Mouse (Mus musculus): ENCODE data around the gene Matn3.
"Not testable (repeated sequence)": the region's sequence is repeated elsewhere in the genome, so short reads cannot be mapped to it uniquely, and the experiment has no call there.

Gene Matn3

DNA sequence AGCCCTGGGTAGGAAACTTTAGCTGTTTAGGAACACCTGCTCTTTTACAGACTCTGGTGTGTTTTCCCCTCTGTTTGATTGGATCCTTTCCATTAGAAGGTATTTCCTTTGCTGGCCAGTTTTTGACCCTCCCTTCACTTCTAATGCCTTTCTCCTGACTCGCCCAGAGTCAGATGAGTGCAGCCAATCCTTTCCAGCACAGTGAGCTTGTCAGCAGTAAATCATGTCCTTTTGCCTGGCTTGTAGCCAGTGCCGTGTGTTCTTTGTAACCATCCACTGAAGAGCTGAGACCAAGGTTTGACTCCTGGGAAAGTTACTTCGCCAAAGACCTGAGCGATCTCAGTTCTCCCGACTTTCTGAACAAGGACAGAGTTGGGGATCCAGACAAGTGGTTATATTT lies 12.4 kb upstream of the Matn3 start:
- peak; percentile 20 for DNase-seq (ENCODE audit: extremely low read depth, insufficient read length, low spot score)

GRCm38 (mm10) chr12:8936210-8936609 lies 11.5 kb upstream of the Matn3 start:
- DNase-seq (ENCODE audit: extremely low read depth, insufficient read length, low spot score): not testable (repeated sequence)

GRCm38 (mm10) chr12:8939490-8939889 lies 8.2 kb upstream of the Matn3 start:
- DNase-seq (ENCODE audit: extremely low read depth, insufficient read length, low spot score): no peak

- DNase-seq (ENCODE audit: extremely low read depth, insufficient read length, low spot score): no peak
Observed at GRCm38 (mm10) chr12:8940011-8941005, 7.4 kb upstream of the Matn3 start.

GRCm38 (mm10) chr12:8941131-8941615 lies 6.6 kb upstream of the Matn3 start:
- no peak for DNase-seq (ENCODE audit: extremely low read depth, insufficient read length, low spot score)

DNA sequence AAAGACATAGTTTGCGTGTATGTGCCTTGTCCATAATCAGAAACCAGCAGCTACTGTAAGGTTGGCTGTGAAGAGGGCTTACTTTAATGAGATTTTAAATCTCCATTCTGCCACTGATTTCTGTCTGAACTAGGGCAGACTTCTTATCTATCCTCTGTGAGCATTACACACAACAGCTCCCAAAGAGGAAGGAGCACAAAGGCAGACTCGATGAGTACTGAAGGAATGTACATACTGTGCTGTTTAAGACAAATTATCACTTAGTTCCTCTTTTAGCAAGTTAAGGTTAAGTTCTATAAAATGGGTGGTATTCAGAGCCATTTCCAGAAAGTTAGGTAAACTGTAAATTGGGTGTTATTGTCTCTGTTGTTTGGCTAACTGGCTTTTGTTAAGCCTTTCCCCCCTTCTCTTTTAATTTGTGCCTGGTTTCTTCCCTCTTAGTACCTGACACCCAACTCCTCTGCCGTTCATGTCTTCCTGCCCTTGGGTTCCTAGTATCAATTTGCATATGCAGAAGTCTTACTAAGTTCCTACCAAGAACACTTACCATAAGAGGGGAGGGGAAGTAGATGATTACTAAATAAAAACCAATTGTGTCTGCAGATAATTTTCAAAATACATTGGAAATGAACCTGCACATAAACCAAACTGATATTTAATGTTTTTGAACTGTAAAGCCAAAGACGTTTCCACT lies 5.9 kb upstream of the Matn3 start:
- DNase-seq (ENCODE audit: extremely low read depth, insufficient read length, low spot score): no peak

DNA sequence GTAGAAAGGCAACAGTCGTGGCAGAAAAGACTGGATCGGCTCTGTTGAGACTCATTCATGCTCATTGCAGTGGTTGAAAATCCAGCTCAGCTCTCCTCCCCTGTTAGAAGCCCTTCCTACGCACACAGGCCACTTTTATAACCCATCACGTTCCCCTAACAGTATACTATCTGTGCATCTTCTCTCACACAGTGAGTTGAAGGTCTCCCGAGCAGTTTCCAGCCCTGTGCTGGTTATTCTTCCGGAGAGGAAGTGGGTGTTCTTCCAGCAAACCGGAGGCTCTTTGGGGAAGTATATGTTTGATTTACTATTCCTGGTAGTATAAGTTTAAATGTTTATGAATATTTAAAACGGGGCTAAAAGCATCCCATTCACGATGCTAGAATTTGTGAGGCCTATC lies 566 bp upstream of the Matn3 start:
- DNase-seq (ENCODE audit: extremely low read depth, insufficient read length, low spot score): no peak

GRCm38 (mm10) chr12:8953136-8953535 lies 5.4 kb downstream of the Matn3 start:
- no peak for DNase-seq (ENCODE audit: extremely low read depth, insufficient read length, low spot score)

- no peak for DNase-seq (ENCODE audit: extremely low read depth, insufficient read length, low spot score)
Observed at GRCm38 (mm10) chr12:8954161-8954561, 6.4 kb downstream of the Matn3 start.

DNA sequence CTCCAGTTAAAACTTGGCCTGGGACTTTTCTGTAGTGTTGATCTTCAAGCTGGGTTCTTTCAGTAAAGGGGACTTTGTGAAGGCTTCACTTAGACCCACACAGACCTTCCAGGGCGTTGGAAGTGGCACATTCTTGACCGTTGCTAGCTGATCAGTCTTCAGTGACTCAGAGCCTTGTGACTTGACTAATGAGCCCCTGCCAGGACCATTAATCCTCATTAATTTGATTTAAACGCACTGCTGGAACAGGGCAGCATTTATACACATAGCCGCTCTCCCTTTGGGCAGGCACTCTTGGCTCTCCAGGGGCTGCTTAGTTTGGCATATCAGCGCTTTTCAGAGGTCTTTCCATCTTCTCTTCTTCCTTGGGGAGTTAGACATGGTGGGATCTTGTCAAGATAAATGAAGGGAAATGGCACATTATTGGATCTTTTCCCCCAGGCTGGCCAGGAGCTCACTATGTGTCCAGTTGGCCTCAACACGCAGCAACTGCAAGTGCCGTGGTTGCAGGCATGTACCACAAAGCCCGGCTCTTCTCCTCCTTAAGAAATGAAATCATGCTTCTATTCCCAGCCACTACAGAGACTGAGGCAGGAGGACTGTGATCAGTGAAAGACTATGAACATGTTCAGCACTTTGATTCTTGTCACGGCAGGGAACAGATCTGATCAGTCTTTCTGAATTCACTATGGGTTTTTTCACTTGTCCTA lies 14.0 kb downstream of the Matn3 start:
- no peak for DNase-seq (ENCODE audit: extremely low read depth, insufficient read length, low spot score)

DNA sequence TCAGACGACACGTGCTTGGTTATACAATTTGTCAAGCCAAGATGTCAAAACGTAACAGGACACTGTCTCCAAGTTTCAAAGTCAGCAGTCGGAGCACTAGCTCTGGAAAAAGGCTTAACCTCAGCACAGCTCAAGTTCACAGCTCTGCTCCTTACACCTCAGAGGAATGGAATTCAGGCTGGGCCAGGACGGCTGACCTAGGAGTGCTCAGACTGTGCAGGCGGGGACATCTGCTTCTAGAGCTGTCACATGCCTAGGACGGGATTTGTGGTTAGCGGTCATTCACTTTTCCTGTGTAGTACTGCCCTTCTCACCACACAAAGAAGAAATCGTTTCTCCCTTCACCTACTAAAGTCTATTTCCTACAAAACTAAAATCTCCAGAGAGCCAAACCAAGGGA lies 22.1 kb downstream of the Matn3 start:
- peak; percentile 84 for DNase-seq (ENCODE audit: extremely low read depth, insufficient read length, low spot score)

DNA sequence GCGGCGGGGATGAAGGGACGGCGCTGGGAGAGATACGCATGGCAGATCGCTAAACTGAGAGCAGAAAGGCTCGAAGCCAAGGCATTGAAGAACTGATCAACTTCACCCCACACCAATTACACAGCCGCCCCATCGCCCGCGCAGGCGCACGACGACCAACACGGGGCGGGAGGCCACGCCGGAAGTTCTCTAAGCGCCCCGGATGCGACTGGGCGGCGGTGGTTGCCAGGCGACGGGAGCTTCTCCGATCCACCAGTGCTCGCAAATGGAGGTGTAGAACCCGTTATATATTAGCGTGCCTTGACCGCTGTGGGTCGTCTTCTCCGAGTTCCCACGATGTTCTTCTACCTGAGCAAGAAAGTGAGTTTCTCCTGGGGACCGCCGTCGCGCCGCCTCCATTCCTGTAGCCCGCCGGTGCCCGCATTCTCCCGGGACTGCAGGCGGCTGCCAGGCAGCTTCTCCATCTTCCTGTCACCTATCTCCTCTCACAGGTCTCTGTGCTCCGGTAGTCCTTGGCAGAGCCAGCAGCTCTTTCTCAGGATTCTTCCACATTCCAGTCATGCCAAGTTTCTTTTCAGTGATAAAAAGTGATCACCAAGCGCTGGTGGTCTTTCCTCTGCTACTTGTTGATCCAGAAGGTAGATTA lies 26.2 kb downstream of the Matn3 start, which contains the start of gene Wdr35:
Gene Wdr35, plus strand, starts transcription at position 73 of the 646 bp plus-strand sequence.
- DNase-seq (ENCODE audit: extremely low read depth, insufficient read length, low spot score): peak; percentile 87

DNA sequence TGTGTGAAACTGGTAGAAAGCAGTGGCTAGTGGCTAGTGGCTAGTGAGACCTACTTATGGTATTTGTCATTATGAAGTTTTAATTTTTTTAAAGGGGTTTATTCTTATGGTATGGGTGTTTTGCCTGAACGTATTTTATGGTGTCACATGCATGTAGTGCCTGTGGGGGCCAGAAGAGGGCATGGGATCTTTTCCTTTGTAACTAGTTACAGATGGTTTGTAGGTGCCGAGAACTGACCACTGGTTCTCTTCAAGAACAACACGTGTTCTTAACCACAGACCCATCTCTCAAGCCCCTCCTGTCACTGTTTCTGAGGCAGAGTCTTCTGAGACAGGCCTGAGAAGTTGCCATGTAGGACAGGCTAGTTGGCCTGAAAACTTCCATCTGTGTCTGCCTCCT lies 27.3 kb downstream of the Matn3 start:
- DNase-seq (ENCODE audit: extremely low read depth, insufficient read length, low spot score): no peak

DNA sequence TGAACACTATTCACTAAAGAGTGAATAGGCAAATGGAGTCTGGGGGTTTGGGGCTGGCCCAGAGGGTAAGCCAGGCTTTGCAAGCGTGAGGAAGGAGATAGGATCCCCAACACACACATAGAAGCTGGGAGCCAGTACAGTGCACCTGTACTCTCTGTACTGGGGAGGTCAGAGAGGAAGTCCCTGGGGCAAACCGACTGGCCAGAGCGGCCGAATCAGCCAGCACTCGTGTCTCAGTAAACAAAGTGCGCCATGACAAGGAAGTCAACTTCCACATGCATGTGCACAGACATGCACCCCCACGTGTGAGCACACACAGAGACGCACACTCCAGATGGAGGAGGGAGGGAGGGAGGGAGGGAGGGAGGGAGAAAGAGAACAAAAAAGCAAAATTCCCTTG lies 45.5 kb downstream of the Matn3 start:
- DNase-seq (ENCODE audit: extremely low read depth, insufficient read length, low spot score): no peak

DNA sequence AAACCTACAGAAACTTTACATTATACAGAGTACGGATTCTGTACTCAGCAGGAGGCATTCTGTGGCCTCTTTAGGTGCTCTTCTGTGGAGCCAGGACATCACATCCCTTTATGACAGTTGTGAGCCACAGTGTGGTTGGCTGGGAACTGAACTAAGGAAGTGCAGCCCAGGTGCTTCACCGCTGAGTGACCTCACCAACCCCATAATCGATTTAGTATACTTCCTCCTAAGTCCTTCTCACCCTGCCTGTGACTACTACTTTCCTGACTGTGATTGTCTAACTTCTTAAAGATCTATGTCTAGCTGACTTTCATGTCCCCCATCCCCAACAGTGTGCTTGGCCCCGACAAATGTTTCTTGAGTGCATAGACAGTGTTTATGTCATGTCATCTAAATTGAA lies 50.6 kb downstream of the Matn3 start:
- DNase-seq (ENCODE audit: extremely low read depth, insufficient read length, low spot score): no peak

- peak; percentile 20 for DNase-seq (ENCODE audit: extremely low read depth, insufficient read length, low spot score)
Observed at GRCm38 (mm10) chr12:9002038-9002648, 54.4 kb downstream of the Matn3 start.

DNA sequence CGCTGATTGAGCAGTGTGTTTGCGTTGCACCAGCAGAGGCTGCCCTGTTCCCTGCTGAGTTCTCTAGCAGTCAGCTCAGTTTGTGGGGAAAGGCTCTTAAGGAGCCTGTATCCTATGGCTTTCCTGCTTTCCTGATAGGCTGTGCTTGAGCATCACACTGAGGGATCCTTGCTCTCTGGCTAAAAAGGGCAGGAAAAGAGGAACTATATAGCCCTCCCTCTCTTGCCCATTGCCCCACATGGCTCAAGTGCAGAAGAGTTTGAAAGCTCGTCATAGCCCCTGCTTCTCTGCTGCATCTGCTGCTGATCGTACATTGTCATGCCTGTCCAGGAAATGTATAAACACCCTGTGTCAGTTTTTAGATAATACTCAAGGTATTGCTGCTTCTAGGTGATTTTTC lies 59.4 kb downstream of the Matn3 start:
- no peak for DNase-seq (ENCODE audit: extremely low read depth, insufficient read length, low spot score)

- DNase-seq (ENCODE audit: extremely low read depth, insufficient read length, low spot score): no peak
Observed at GRCm38 (mm10) chr12:9007811-9008210, 60.1 kb downstream of the Matn3 start.

GRCm38 (mm10) chr12:9010311-9010710 lies 62.6 kb downstream of the Matn3 start:
- no peak for DNase-seq (ENCODE audit: extremely low read depth, insufficient read length, low spot score)

DNA sequence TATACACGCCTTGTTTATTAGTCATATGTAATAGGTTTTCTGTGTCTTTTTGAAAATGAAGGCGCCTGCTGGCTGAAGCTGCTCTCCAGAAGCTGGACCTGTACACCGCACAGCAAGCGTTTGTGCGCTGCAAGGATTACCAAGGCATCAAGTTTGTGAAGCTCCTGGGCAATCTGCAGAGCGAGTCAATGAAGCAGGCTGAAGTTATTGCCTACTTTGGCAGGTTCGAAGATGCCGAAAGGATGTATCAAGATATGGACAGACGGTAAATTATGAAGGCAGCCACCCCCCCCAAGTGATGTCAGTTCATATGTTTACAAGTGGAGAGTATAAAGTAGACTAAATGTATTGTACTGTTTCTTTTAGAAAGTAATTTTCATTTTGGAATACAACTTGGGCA lies 68.6 kb downstream of the Matn3 start:
- DNase-seq (ENCODE audit: extremely low read depth, insufficient read length, low spot score): no peak
